Mouse (Mus musculus): ENCODE results near the gene Aldh1b1. TPM values are rescaled to one million over a fixed set of nuclear protein-coding genes. Genes with fewer than 3 reads are reported as not detected.

Aldh1b1 gene
- total RNA-seq (2023): 1 to 10 TPM; 6.2 to 7.9 TPM

DNA sequence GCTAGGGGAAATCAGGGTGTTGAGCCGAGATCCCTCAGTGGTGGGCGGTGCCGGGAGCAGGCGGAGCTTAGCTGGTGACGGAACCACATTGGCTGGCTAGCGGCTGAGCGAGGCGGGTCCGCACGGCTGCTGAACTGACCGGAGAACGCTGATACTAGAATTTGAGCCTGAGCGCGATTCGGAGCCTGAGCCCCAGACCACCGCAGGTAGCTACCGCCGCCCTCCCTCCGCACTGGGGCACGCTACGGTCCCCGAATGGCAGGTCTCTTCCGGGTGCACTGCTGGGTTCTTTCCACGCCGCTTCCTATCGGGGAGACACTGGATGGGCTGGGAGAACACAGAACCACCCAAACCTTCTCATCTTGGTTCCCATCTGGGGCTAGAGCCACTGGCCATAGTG, at the start of gene Aldh1b1:
Aldh1b1 (plus strand) TSS at position 59 of the 400 bp plus-strand sequence.

DNA sequence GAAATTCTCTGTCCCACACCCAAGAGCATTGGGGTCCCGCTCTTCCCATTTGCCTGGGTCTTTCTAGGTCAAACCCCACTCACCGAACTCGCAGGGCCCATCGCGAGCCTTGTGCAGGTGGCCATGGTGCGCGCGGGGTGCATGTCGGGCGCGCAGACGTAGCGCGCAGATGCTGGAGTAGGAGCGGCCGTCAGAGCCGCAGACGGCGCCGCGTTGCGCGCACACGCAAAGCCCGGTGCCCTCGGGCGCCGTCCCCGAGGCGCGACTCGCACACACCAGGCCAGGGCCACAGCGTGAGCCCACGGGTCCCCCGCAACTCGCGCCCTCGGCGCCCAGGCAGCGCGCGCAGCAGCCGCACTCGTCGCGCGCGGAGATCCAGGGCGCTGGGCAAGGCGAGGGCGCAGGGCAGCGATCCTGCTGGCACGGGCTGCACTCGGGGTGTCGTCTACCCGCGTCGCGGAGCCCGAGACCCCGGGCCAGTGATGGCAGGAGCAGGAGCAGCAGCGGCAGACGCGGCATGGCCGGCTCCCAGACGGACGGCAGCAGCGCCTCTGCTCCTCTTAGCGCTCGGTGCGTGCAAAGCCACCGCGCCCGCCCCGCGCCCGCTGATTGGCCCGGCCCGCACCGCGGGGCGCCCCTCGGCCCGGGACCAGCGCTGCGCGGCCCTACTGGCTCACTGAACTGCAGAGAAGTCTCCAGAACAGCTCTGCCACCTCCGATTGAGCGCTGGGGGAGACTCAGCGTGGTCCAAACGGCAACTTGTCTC, 27.6 kb downstream of the Aldh1b1 start, which contains the start of gene Igfbpl1:
Igfbpl1 (minus strand) TSS at position 649 of the 766 bp plus-strand sequence.

DNA sequence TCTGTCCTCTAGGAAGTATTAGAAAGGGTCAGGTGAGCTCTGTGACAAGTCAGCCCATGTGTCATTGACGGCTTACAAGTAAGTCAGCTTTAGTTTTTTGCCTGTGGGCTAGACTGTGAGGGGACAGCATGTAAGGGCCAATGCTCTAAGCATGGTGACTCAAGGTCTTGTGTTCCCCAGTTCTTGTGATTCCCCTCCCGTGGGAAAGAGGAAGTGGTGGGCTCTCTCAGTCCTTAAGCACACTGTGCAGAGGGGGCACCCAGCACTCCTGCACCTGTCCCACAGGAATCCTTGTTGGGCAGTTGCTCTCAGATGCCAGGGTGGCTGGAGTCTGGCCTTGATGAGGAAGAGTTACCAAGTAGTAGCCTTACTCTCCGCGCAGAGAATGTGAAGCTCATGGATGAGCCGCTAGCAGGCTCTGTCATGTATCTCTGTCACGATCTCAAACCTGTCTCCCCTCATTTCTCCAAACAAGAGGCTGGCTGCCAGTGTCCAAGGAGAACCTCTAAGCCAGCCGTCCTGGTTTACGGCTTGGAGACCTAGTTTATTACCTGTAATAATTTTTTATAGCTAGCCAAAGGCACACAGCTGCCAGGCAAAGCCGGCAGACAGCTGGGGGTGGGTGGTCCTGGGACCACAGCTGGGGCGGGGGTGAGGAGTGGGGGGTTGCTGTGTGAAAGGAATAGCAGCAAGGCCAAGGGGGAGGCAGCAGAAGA, 49.4 kb downstream of the Aldh1b1 start, which contains the start of gene Stra6l:
Stra6l (plus strand) TSS at position 556 of the 716 bp plus-strand sequence.

Other genes with a start within 250 kb of the Aldh1b1 start
- not detected for gene Igfbpl1, start 27.9 kb downstream of the Aldh1b1 start, total RNA-seq (2023)
- not detected for gene Stra6l, start 49.6 kb downstream of the Aldh1b1 start, total RNA-seq (2023)
- gene Ccdc180, start 91.3 kb downstream of the Aldh1b1 start, total RNA-seq (2023): under 1 TPM in 1 of 2 experiments, not detected in 1; 0.21 TPM
- 1 to 10 TPM; 3.7 to 5.0 TPM for gene Tdrd7, start 166.3 kb downstream of the Aldh1b1 start, total RNA-seq (2023)
- not detected for gene Tmod1, start 239.9 kb downstream of the Aldh1b1 start, total RNA-seq (2023)

Measured in T-cell, adult 66 days (primary cell).